Mouse (Mus musculus): Measurements from ENCODE around the gene Rock2.
A peak's percentile ranks its signal among the peaks of the same experiment; 100 is the strongest.
"Not testable (repeated sequence)": the region's sequence is repeated elsewhere in the genome, so short reads cannot be mapped to it uniquely, and the experiment has no call there.

Gene Rock2

GRCm38 (mm10) chr12:16999739-17000497, 105.2 kb downstream of the Rock2 start, which contains the start of gene Pqlc3:
Pqlc3 (minus strand) TSS chr12:17000408.
- peak; percentile 71 for DNase-seq (ENCODE audit: low spot score)

- DNase-seq (ENCODE audit: low spot score): no peak
Observed at GRCm38 (mm10) chr12:17000628-17001027, 105.9 kb downstream of the Rock2 start.

- DNase-seq (ENCODE audit: low spot score): no peak
Observed at GRCm38 (mm10) chr12:17001211-17001610, 106.5 kb downstream of the Rock2 start.

GRCm38 (mm10) chr12:17009466-17009865, 114.8 kb downstream of the Rock2 start:
- DNase-seq (ENCODE audit: low spot score): no peak

GRCm38 (mm10) chr12:17011100-17011870, 116.6 kb downstream of the Rock2 start, which contains the start of gene 2410004P03Rik:
2410004P03Rik (minus strand) TSS chr12:17011727.
- peak; percentile 73 for DNase-seq (ENCODE audit: low spot score)

GRCm38 (mm10) chr12:17012067-17012899, 117.6 kb downstream of the Rock2 start:
- DNase-seq (ENCODE audit: low spot score): no peak

GRCm38 (mm10) chr12:17015711-17016110, 121.0 kb downstream of the Rock2 start:
- DNase-seq (ENCODE audit: low spot score): no peak

GRCm38 (mm10) chr12:17018468-17018867, 123.8 kb downstream of the Rock2 start:
- DNase-seq (ENCODE audit: low spot score): peak; percentile 36

- DNase-seq (ENCODE audit: low spot score): not testable (repeated sequence)
Observed at GRCm38 (mm10) chr12:17021125-17021524, 126.4 kb downstream of the Rock2 start.

GRCm38 (mm10) chr12:17022145-17022544, 127.5 kb downstream of the Rock2 start:
- DNase-seq (ENCODE audit: low spot score): no peak

- no peak for DNase-seq (ENCODE audit: low spot score)
Observed at GRCm38 (mm10) chr12:17024554-17025110, 129.9 kb downstream of the Rock2 start.

GRCm38 (mm10) chr12:17032694-17033463, 138.2 kb downstream of the Rock2 start:
- DNase-seq (ENCODE audit: low spot score): peak; percentile 74

- no peak for DNase-seq (ENCODE audit: low spot score)
Observed at GRCm38 (mm10) chr12:17033464-17033841, 138.8 kb downstream of the Rock2 start.

GRCm38 (mm10) chr12:17034671-17035070, 140.0 kb downstream of the Rock2 start:
- no peak for DNase-seq (ENCODE audit: low spot score)

- DNase-seq (ENCODE audit: low spot score): no peak
Observed at GRCm38 (mm10) chr12:17035128-17035527, 140.4 kb downstream of the Rock2 start.

GRCm38 (mm10) chr12:17036532-17036931, 141.8 kb downstream of the Rock2 start:
- no peak for DNase-seq (ENCODE audit: low spot score)

GRCm38 (mm10) chr12:17037053-17037610, 142.4 kb downstream of the Rock2 start:
- DNase-seq (ENCODE audit: low spot score): no peak

Measured in ovary, postnatal 14 days (tissue).